Mouse (Mus musculus): ENCODE results near the gene Csf2rb.
"Not testable (repeated sequence)": the region's sequence is repeated elsewhere in the genome, so short reads cannot be mapped to it uniquely, and the experiment has no call there.

Csf2rb gene

DNA sequence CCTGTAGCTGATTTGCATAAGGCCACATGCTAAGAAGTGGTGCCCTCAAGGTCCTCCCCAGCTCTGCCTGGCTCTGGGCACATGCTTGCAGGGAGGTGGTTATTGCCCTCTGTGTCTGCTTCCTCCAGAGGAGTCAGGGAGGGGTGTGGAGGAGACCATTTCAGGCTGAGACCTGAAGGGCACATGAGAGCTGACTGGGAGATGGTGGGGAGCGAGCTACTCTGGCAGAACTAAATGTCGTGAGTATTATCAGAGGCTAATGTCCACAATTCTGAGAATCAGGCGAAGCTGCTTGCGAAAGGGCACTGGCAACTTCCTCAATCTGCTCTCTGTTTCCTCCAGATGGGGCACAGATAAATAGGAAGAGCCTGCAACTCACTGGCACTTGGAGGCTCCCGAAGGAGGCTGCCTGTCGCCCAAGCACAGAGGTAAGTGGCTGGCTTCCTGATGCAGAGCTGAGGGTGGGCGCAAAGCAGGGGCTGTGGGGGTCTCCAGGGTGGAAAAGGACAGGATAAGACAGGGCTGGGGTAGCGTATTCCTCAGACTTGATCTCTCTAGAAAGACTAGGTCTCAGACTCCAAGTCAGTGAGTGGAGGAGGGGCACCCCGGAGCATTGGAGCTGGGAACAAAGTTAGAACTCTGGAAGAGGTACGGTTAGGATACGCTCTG lies at the start of gene Csf2rb:
Csf2rb (plus strand) TSS at position 82 of the 669 bp plus-strand sequence.
- no peak for DNase-seq

DNA sequence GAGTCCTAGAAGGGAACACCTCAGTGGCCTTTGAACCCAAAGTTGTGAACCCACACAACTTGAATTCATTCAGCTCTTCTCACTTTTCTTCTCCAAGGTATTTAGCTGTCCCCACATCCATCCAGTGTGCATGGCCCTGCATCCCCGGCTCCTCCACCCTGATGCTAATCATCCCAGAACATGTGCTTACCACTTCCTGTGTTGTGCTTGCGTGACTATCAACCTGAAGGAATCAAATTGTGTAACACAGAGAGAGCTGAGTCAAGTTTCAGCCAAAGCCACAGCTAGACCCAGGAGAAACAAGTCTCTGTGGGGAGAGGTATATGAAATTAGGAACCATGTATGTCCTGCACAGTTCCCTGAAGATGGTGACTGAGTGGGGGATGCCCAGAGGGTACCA lies 47.2 kb upstream of the Csf2rb start:
- no peak for DNase-seq

DNA sequence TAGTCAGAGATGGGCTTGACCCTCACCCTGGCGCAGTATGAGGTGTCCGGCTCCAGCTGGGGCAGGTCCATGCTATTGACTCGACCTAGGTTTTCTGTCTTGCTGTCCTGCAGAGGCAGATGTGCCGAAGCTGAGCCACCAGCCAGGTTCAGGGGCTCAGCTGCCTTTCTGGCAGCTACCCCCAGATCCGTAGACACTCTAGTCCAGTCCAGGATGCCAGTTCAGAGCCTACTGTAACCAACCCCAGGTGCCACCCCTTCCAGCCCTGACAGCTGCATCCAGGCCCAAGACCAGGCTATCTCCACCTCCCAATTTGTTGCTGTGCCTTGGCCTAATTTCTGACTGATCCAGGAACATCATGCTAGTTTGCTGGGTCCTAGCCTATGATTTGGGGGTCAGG lies 37.6 kb upstream of the Csf2rb start:
- DNase-seq = no peak

DNA sequence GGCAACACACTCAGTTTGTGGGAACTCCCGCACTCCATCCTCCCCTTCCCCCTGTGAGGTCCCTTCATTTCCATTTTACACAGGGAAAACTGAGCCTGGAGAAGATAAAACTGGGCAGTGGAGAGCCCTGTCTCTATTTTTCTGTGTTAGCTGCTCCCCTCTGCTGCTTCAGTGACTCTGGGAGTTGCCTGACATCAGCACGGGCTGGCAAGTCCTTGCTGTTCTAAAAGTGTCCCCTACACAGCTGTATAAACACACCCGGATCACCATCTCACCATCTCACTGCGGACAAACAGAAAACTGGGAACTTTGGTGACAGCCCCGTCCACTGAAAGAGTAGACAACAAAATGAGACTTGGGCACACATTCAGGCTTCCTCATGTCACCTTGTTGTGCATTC lies 35.8 kb upstream of the Csf2rb start:
- not testable (repeated sequence) for DNase-seq

DNA sequence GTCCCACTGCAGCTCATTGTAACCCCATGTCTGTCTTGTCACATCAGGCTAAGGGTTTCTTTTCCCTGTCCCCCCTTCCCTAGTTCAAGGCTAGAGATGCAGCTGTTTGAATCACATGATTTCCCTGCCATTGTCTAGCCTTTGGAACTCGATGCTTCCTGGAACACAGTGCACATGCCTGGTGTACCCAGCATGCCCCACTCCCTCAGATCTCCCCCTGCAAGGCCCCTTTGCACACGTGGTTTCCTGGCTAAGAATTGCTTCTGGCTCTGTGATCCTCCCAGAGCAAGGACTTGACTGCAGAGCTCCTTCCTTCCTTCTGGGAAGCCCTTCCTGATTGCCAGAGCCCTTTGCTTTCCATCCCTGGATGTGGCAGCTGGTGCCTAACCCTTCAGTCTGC lies 32.3 kb upstream of the Csf2rb start:
- DNase-seq = not testable (repeated sequence)

DNA sequence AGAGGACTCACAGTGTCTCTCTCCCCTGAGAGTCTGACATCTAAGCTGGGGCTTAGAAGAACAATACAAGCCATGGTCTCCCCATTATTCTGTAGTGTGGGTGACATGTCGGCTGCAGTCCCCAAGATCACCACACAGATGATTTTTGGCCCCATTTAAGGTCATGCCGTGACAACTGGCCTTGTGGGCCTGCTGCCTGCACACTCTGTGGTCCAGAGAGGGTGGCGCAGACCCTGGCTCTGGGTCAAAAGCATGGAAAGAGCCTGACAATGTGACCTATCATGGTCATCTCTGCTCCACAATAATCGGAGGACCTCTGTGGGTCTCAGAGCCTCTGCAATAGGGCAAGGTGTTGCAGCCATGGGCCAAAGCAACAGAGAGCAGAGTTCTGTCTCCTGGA lies 31.8 kb upstream of the Csf2rb start:
- DNase-seq = no peak

DNA sequence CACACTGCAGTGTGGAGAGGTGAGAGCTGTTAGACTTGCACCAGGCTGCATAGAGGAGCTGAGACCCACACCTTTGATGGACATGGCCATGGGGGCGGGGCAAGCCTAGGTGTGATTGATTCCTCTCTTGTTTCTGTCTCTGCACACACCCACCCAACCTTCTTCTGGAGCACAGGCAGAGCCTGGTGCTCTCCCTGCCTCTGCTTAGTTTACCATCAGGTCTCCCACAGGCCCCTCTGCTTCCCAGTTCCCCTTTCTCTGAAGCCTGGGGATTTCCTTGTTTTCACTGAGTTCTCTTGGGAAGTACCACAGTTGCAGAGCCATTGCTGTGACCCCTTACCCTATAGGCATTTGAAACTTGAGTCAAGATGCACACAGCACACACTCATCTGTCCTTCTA lies 27.0 kb upstream of the Csf2rb start:
- DNase-seq = no peak

DNA sequence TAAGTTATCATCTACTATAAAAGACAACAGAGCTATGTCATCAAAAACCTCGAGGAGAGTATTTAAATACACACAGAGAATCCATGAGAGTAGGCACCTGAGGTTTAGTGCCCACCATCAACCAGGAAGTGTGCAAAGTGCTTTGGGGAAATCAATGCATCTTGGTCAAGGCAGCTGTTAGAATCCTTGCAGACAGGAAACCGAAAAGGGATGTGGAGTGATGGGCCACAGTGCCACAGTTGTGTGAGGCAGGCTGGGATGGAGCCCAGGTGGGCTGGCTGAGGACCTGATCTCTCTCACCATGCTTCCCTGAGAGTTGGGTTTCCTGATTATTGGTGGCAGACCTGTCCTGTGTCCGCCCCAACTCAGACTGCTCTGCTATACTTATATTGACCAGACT lies 25.9 kb upstream of the Csf2rb start:
- no peak for DNase-seq

DNA sequence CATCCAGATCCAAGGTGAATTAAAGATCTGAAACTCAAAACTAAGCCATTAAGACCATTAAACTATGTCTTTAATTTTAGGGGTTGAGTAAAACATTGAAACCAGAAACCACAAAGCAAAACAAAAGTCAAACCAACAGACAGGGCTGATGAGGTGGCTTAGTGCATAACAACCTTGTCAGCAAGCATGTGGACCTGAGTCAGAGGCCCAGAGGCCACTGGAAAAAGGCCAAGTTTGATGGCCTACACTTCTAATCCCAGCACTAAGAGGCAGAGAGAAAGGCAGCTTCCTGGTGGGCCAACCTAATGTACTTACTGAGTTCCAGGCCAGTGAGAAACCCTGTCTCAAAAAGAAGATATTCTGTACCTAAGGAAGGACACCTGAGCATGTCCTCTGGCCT lies 24.8 kb upstream of the Csf2rb start:
- no peak for DNase-seq

DNA sequence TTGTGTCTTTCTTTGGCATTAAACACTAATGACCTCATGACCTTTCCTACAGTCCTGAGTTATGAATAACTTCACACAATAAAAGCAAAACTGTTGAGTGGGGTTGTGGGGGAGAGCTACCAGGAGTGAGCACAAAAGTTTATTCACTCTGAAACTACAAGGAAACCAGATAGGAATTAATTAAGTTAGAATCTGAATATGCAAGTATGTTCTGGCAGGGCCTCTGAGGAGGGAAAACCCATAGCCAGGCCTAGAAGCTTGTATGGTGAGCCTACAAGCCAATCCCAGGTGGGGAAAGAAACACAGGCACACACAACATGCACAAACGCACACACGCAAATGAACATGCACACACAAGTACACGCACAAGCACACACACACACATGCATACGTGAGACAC lies 22.8 kb upstream of the Csf2rb start:
- DNase-seq = no peak

DNA sequence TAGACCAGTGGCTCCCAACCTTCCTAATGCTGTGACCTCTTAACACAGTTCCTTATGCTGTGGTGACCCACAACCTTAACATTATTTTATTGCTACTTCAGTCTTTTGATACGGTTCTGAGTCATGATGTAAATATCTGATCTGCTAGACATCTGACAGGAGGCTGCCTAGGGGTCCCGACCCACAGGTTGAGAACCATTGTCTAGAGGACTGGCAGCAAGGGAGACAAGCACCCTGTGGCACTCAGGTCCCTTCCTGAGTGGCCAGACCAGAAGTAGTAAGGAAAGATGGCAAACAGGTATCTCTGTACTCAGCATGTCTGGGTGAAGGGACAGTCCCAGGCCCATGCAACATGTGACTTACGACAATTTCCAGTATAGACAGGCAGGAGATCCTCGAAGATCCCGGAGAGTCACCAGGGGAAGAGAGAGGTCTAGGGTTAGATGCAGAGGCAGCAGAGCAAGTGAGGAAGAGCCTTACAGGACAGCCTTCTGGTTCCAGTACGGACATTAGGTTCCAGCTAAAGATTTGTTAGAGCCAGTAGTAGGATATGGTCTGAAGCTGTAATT lies 21.8 kb upstream of the Csf2rb start:
- no peak for DNase-seq

DNA sequence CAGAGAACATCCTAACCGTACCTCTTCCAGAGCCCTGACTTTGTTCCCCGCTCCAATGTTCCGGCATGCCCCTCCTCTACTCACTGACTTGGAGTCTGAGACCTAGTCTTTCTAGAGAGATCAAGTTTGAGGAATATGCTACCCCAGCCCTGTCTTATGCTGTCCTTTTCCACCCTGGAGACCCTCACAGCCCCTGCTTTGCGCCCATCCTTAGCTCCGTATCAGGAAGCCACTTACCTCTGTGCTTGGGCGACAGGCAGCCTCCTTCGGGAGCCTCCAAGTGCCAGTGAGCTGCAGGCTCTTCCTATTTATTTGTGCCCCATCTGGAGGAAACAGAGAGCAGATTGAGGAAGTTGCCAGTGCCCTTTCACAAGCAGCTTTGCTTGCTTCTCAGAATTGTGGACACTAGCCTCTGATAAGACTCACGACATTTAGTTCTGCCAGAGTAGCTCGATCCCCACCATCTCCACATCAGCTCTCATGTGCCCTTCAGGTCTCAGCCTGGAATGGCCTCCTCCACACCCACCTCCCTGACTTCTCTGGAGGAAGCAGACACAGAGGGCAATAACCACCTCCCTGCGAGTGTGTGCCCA lies 20.1 kb upstream of the Csf2rb start, which contains the start of gene Csf2rb2:
Csf2rb2 (minus strand) TSS at position 381 of the 593 bp plus-strand sequence.
- DNase-seq = no peak

DNA sequence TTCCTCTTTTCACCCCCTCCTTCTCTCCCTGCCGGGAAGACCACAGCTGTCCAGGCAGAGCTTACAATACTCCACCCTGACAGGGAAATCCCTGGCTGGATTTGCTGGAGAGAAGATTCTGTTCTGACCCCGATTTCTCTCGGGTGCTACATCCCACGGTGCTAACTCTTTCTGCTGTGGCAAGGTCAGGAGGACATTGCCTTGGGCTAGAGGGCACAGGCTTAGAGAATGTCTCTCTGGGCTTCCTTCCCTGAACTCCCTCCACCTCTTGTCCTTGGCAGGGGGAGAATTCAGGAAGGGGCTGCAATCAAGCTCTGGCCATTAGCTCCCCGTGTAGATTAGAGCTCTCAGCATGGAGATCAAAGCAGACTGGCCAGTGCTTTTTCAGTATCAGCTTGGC lies 15.7 kb upstream of the Csf2rb start:
- no peak for DNase-seq

DNA sequence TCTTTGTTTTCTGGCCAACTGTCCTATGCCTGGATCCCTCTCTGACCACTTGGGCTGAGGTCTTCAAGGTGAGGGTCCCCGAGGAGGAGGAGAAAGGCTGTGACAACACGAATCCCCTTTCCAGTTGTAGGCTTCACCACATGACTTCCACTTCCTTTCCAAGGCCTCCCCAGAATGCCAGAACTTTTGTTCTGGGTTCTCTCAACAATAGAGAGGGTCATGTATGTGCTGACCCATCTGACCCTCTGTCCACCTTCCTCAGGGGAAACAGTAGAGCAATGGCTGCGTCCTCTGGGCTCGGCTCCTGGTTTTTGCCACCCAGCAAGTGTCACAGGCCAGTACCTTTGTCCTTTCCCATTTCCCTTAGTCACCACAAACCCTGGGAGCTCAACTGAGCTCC lies 14.6 kb upstream of the Csf2rb start:
- no peak for DNase-seq

DNA sequence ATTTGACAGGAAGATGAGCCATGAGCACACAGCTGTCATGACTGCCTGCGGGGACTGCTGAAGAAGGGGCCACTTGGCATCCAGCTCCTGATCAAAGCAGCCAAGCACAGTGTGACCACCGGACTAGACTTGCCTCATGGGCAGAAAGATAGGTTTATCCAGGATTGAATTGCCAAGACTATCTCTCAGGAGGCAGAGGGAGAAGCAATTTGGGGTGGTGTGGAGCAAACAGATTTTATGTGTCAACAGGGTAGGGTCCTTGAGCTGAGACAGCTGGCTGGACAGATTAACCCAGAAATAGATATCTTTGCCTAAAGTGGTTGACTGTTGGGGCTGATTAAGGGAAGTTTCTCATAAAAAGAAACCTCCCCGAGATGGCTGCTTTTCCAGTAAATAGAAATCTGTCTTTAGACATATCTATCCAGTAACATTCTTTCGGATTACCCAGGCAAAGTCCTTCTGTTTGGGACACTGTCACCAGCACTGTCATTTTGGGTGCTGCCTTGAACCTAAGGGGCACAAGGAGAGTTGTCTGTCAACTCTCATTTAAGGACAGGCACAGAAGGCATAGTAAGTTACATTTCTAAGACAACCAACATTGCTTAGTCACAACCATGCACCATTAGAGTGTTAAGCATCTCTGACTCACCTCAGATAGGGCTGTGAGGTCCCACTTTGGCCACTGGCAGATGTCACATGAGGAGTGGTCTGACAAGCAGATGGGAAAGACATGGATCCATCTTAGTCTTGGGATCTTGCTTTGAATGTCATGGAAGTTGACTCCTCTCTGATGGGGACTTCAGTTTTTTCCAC lies 12.9 kb upstream of the Csf2rb start:
- not testable (repeated sequence) for DNase-seq

DNA sequence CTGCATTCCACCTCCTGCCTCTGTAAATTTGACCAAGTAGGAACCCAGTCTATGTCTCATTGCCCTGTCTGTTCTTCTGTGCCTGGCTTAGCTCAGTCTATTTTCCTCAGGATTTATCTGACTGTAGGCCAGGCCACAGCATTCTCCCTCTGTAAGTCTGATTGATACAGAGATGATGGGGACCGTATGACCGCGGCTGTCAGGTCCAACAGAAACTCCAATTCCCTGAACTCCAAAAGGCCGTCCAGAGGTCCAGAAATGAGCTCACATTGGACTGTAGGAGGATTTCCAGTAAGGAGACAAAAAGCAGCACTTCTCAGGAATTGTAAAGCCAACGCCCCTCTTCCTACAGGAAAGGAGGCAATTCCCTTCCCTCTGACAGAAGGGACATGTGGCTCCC lies 11.9 kb upstream of the Csf2rb start:
- not testable (repeated sequence) for DNase-seq

DNA sequence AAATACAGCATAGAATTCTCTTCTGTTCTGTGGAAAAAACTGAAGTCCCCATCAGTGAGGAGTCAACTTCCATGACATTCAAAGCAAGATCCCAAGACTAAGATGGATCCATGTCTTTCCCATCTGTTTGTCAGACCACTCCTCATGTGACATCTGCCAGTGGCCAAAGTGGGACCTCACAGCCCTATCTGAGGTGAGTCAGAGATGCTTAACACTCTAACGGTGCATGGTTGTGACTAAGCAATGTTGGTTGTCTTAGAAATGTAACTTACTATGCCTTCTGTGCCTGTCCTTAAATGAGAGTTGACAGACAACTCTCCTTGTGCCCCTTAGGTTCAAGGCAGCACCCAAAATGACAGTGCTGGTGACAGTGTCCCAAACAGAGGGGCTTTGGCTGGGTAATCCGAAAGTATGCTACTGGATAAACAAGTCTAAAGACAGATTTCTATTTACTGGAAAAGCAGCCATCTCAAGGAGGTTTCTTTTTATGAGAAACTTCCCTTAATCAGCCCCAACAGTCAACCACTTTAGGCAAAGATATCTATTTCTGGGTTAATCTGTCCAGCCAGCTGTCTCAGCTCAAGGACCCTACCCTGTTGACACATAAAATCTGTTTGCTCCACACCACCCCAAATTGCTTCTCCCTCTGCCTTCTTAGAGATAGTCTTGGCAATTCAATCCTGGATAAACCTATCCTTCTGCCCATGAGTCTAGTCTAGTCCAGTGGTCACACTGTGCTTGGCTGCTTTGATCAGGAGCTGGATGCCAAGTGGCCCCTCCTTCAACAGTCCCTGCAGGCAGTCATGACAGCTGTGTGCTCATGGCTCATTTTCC lies 7.0 kb upstream of the Csf2rb start:
- DNase-seq = not testable (repeated sequence)

DNA sequence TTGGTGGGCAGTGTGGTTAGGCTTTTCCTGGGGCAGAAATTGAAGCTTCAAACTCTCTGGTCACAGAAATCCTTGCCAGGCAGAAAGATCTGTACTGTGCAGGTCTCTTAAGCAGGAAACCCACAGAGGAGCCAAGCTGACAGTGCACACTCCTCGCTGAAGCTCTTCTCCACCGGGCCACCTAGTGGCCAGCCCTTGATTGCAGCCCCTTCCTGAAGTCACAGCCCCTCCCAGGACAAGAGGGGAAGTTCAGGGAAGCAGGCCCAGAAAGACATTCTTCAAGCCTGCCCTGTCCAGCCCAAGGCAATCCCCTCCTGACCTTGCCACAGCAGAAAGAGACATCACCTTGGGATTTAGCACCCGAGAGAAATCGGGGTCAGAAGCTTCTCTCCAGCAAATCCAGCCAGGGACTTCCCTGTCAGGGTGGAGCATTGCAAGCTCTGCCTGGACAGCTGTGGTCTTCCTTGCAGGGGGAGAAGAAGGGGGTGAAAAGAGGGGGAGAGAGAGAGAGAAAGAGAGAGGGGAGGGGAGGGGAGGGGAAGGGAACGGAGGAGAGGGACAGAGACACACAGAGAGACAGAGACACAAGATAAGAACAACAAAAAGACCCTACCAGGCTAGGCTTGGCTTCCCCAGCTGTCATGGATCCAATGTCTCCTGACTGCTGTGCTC lies 4.6 kb upstream of the Csf2rb start:
- peak; percentile 43 to 72 for DNase-seq

DNA sequence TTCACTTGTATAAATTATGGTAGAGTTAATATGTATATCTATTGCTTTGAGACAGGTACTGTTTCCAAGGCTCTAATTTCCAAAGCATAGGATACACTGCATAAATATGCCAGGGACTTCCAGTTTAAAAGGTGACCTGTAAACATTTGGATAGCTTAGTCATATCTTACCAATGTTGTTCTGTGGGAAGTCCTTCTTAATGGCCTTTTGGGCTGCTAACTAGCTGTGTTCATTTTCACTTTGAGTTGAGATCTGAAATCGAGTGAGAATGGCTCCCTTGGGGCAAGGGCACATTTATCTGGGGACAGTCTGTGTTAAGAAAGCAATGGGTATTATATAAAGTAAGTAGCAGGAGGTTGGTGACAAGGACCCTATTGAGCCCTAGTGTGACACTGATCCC lies 2.2 kb upstream of the Csf2rb start:
- no peak for DNase-seq

DNA sequence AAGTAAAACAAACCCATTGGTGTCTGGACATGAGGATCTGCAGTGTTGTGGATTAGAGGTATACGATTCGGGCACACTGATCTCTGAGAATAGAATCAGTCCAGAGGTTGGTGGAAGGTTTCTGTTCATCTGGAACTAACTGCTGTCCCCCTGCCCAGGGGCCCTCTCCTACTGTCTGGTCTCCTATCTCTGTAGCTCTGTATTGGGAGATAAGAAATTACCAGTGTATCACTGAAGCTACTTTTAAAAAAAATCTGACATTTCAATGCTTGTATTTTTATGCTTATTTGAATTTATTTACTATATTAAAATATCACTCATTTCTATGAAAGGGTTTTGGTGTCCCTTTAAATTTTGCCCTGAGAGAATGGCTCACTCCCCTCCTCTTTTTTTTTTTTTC lies 1.3 kb upstream of the Csf2rb start:
- DNase-seq = no peak

DNA sequence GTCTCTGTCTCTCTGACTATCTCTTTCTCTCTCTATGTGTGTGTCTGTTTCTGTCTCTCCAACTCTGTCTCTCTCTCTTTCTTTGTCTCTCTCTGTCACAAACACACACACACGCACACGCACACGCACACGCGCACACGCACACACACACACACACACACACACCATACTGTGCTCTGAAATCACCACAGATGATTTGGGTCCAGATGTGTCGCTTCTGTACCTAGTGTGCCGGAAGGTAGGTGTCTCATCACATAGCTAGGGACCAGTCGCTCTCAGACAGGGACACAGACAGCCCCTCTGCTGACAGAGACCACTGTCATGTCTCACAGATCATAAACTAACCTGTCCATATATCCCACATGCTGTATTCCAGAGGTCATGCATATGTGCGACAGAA lies 1.2 kb downstream of the Csf2rb start:
- DNase-seq = no peak

DNA sequence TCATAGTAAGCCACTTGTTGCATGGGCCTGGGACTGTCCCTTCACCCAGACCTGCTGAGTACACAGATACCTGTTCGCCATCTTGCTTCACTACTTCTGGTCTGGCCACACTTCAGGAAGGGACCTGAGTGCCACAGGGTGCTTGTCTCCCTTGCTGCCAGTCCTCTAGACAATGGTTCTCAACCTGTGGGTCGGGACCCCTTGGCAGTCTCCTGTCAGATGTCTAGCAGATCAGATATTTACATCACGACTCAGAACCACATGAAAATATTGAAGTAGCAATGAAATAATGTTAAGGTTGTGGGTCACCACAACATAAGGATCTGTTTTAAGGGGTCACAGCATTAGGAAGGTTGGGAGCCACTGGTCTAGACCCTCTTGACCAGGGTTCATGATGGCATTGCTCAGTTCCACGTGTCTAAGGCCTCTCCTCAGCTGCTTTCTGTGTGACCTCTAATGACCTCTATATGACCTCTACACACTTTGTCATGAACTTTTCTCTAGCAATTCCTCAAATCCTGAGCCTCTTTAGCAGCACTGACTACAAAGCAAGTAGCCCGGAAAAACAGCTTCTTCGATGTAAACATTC lies 2.3 kb downstream of the Csf2rb start:
- not testable (repeated sequence) for DNase-seq

Data from cerebellum, postnatal 25 days (tissue).